Mouse (Mus musculus) frontal cortex, adult (tissue): Measurements from ENCODE around the gene Gm21988.

Experiments used
- ATAC-seq: cut with Nextera tagmentation; 2 replicates; pipeline ENCODE4 v1.9.2; 2017; ENCODE audit warnings: mild to moderate bottlenecking, moderate library complexity, mixed read lengths; ENCODE audit not compliant: low TSS enrichment

Gene Gm21988

DNA sequence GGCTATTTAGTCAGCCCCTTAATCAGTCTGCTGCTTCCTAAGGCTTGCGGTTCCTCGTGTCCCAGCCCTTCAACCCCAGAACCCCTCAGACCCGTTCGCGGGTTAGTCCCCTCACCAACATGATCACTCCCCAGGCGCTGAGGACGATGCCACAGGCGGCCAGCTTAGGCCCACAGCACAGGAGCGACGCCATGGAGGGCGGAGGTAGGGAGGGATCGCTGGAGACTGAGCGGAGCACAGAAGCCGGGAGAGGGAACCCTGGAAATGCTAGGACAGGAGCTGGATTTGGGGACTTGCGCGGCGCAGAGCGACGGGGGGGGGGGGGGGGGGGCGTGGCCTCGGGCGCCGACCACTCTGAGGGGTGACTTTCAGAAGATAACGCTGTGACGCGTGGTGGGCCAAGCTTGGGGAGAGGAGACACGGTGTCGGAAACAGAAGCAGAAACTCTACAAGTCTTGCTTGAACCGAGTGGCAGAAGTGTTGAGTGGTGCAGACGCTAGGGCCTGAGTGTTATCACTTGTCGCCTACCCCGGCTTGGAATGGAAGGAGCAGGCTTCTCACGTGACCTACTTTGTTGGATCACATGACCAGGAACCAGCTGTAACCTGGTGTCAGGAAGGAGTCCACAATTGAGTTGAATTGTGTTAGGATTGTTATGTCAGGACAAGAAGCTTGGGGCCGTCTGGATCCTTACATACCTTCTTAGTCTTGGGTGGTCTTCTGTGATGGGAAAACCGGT, at the start of gene Gm21988, which contains the start of gene Rnasek:
TSS of gene Gm21988 (minus strand) at position 290 of the 739 bp plus-strand sequence.
TSS of gene Rnasek (minus strand) at position 302 of the 739 bp plus-strand sequence.
- ATAC-seq = peak; percentile 36

DNA sequence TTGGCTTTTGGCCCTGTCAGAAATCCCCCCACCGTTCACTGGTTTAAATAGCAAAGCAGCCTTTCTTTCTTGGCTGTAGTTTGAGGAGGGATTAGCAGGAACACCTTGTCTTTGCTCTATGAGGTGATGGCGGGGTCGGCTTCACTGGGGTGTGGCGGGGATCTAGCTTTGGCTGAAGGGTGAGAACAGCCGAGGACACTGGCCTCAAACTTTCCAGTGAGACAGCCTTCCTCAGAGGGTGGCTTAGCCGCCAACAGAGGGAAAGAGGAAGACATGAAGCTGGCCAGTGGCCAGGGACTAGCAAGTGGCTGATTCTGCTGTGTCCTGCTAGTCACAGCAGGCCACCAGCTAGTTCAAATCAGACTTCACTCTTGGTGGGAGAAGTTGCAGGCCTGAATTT, 49.6 kb upstream of the Gm21988 start:
- ATAC-seq = no peak

DNA sequence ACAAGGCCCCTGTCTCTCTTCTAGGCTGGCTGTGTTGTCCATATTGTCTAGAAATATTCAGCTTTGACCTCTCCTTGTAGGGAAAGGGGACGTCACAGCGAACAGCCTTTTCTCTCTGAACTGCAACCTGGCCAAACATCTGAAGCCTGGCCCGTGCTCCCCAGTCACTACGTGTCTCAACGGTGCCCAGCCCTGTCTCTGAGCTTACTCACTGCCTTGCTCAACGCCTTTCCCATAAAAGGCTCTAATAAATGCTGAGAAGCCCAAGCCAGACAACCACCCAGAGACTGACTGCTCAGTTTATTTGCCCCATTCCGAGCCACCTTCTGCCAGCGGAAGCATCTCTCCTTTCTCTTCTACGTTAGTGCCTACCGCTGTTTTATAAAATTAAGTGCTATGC, 48.5 kb upstream of the Gm21988 start:
- ATAC-seq = no peak

DNA sequence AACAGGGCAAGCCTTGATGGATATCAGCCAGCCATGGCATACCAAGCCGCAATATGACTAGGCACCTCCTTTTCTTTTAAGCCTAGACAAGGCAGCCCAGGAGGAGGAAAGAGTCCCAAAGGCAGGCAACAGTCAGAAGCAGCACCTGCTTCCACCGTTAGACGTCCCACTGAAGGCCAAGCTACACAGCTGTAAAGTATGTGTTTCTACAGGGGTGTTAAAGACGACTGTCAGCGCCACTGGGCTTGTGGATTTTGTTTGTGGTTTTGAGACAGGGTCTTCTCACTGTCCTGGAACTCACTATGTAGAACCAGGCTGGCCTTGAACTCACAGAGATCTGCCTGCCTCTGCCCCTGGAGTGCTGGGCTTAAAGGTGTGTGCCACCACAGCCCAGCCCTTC, 46.1 kb upstream of the Gm21988 start:
- no peak for ATAC-seq

DNA sequence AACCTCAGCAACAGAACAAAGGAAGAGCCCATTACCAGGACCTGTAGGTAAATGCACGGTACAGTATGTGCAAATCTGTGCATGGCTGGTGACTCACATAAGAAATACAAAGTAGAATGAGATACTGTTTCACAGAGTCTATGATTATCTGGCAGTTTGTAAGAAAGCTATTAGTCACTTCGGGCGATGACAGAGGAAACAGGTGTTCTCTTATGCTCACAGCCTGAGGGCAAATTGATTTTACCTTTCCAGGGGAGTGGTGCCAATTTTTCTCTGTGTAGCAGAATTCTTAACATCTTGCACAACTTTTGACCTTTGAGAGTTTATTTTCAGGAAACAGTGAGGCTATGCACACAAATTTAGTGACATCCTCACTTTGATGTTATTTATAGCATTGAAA, 45.1 kb upstream of the Gm21988 start:
- ATAC-seq = no peak

DNA sequence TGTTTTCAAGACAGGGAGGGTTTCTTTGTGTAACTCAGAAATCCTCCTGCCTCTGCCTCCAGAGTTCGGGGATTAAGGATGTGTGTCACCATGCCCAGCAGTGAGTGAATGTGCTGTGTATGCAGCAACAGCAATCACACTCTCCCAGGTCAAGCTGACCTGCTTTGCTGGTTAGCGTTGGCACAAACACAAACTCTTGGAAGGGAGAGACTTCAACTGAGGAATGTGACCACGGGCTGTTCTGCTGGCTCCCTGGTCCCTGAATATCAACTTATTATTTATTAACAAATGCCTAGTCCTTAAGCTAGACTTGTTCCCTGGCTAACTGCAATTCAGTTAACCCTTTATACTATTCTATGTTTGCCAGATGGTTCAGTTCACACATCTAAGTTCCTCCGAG, 44.0 kb upstream of the Gm21988 start:
- ATAC-seq = no peak

DNA sequence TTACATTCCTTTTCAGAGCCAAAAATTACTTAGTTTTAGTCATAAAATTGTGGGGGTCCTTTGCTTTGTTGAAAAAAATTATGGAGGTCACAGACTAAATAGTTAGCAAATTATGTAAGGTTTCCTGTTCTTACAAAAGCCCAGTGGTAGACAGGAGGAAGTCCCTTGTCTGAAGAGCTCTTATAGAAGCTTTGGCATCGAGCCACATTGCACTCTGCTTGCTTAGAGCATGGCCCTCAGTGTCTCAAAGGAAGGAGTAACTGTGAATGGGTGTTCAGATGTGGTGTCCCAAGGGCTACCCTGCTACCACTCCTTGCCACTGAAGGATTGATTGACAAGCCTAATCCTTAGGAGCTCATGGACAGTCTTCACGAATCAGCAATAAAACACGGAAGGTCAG, 40.8 kb upstream of the Gm21988 start:
- ATAC-seq = no peak

DNA sequence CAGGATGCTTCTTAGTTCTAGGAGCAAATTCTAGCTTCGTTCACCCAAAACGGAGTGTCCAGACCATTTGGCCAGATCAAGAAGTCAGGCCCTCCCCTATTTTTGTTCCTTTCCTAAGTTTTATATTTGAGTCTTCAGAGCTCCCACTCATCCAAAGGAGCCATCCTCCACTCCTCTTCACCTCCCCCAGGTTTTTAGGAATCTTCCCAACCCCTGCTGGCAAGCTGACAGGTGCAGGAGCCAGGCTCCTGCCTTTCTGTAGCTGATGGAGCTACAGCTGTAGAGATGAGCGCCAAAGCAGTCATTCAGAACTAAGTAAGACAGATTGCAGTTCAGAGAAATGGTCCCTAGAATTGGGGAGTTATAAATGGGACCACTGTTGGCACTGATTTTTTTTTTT, 39.3 kb upstream of the Gm21988 start:
- ATAC-seq = no peak

DNA sequence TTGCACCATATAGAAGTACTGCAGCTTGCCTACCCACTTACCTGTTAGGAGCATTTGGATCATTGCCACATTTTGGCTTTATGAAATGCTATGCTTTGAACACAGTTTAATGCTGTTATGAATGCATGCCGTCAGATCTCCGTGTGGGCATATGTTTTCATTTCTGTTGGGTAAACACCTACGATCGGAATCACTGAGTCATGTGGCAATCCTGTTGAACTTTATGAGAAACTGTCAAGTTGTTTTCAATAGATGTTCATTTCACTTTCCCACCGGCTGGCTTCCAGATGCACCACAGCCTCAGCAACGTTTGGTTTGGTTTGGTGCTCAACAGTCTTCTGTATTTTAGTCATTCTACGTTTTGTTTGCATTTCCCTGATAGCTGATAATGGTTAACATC, 32.0 kb upstream of the Gm21988 start:
- no peak for ATAC-seq

DNA sequence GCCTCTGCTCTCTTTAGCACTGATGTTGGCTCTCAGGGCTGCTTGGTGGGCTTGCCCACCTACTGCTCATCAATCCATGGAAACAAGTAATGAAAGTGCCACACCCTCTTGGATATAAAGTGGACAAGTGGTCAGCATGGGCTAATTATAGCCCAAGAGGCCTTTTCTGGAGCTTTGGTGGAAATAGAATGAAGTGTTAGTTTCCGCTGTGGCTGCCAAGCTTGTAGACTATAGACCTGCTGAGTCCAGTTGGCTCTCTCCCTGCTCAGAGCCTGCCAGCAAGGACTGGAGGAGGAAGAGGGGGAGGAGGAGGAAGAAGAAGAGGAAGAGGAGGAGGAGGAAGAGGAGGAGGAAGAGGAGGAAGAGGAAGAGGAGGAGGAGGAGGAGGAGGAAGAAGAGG, 26.8 kb upstream of the Gm21988 start:
- ATAC-seq = no peak

DNA sequence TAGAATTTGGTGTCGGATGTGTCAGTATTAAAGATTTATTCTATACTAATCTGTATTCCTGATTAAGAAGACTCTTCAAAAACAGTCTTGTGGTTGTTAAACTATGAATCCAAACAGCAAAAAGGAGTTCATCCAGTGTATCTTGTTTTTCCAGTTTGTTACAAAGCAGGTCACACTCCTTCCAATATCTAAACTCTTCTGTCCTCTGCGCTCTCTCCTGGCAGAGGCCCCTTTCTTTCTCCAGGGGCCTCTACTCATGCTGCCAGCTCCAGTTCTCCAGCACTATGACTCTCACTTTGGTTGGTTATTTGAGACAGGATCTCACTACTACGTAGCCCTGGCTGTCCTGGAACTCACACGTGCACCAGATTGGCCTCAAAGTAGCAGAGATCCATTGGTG, 26.2 kb upstream of the Gm21988 start:
- no peak for ATAC-seq

DNA sequence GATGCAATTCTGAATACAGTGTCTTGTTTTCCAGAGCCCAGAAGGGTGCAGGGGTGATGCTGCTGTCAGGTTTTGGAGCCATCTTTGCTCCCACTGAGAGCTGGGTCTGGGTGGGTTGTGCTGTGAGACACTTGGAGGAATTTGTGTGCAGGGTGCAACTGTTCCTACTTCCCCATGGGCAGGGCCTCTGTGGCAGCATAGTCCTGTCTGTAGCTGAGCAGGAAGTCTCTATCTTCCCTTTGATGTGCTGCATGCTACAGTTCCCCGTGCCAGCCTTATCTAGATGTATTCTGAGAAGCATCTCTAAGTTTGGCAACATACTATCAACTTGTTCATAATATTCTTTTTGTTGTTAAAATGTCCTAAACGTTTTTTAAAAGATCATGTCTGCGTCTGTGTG, 25.6 kb upstream of the Gm21988 start:
- no peak for ATAC-seq

DNA sequence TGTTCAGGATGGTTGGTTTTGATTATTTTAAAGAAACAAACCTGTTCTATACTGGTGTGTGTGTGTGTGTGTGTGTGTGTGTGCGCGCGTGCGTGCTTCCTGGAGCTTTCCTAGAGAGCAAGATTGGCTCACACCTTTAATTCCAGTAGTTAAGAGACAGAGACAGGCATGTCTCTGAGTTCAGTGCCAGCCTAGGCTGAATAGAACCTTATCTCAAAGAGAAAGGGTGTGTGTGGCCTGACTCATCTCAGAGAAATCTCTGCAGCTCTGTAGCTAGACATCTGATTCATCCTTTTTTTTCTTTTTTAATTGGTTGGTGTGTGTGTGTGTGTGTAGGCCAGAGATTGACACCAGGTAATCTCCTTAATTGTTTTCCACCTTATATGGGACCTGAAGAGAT, 19.4 kb upstream of the Gm21988 start:
- no peak for ATAC-seq

DNA sequence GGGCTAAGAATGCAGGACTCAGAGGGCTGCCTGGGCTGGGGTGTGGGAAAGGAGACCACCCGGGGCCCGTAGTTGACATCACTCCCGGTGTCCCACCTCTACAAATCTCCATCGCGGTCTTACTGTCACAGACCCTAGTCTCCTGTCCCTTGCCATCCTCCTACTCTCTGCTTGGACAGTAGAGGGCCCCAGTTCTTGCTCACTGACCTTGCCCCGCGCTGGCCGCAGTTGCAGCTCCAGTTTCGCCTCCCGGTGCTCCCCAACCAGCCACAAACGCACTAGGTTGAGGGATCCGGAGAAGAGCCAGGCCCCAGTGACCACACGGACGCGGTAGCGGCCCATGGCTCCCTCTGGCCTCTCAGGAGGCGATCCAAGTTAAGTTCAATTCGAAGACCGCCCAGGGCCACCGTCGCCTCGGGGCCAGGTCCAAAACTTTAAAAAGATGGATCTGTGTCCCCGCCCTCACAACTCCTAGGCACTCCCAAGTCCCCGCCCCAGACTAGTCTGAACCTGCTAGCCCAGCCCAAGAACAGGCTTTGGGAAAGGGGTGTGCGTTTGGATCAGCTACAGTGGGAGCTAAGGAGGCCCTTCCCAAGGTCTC, 15.4 kb upstream of the Gm21988 start, which contains the start of gene Alox12:
TSS of gene Alox12 (minus strand) at position 423 of the 601 bp plus-strand sequence.
- no peak for ATAC-seq

DNA sequence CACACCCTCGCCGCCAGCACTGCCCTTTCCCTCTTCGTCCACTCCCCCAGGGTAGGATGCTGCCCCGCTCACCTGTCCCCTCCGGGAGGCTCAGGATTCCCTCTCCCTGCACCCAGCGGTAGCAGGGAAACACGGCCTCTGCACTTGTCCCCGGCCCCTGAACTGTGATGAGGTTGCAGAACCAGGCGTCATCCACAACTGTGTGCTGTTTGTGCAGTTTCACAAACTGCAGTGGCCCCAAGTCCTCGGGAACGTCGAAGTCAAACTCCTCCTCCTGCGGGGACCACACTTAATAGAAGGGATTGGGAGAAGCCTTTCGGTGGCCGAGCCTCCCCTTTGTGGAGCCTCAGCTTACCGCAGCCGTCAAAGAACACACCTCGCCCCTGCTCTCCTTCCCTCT, 14.7 kb upstream of the Gm21988 start:
- ATAC-seq = no peak

DNA sequence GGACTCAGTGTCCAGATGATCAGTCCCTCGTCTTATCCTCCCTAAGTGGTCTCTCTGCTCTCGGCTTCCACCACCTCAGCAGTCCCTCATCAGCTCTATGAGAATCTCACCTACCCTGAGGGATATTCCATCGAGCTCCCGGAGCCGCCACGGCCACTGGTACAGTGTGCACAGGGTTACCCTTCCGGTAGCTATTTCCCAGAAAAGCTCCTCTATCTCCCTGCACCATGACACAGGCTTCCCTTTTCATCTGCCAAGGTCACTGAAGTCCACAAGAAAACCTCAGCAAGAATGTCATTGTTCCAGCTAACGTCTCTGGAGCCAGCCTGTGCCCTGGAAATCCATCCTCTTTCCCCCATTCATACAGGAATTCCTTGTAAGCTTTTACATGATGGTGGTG, 12.2 kb upstream of the Gm21988 start:
- no peak for ATAC-seq

DNA sequence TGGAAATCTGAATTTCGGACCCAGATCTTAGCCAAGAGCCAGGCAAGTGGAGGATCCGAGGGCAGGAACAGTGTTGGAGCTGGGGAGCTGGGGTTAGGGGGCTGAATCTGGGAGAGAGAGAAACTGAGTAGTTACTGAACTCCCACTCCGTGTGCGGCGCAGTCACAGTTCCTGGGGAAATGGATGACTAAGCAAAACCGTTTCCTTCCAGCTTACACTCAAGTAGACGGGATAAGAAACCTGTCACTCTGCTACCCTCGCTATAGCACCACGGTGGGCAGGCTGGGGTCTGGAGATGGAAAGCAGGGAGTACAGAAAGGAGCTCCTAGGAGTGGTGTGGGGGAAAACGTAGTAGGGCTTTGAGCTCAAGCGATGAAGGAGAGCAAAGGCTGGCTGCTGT, 10.5 kb upstream of the Gm21988 start:
- no peak for ATAC-seq

DNA sequence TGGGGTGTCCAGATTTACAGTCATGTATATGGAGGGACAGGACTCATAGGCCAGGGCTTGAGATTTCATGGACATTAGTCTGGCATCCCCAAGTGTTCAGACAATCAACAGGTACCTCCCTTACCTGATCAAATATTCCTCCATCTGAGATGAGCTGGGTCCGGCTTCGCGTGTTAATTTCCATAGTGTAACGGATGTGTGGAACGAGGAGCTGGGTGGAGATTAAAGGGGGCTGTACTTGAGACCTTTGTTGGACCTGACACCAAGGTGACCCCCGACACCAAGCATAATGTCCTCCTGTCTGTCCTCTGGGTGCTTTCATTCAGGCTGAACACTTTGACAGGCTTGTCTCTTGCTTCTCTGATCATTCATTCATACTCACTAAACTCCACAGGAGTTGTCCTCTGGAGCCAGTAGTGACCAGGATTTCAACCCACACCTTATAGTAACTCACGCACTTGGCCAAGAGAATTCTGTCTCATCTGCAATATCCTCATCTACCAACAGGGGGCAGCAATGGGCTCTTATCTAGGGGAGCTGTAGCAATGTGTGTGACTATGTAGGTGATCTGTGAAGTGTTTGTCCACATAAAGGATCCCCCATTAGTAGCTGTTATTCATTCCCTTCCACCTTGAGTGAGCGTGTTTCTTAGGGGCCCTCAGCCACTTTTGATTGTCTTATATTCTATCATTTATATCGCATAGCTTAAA, 7.7 kb upstream of the Gm21988 start:
- peak; percentile 41; the same call in 1 of the 2 replicates for ATAC-seq

DNA sequence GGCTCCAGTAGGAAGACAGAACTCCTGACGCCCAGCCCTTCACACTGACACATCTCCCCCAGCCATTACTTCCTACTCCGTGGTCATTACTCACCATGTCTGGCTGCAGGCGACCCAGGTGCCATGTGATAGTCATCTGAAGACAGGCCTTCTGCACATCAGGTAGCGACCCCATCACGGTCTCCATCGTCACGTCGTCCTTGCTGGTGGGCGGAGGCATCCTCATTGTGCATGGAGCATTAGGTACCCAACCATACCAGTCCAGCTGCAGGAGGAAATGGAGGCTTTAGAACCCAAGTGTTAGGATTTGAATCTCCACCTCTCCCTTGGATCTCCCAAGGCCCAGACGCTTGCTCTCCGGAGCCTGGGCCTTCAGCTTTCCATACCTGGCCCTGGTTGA, 3.0 kb upstream of the Gm21988 start:
- ATAC-seq = no peak

DNA sequence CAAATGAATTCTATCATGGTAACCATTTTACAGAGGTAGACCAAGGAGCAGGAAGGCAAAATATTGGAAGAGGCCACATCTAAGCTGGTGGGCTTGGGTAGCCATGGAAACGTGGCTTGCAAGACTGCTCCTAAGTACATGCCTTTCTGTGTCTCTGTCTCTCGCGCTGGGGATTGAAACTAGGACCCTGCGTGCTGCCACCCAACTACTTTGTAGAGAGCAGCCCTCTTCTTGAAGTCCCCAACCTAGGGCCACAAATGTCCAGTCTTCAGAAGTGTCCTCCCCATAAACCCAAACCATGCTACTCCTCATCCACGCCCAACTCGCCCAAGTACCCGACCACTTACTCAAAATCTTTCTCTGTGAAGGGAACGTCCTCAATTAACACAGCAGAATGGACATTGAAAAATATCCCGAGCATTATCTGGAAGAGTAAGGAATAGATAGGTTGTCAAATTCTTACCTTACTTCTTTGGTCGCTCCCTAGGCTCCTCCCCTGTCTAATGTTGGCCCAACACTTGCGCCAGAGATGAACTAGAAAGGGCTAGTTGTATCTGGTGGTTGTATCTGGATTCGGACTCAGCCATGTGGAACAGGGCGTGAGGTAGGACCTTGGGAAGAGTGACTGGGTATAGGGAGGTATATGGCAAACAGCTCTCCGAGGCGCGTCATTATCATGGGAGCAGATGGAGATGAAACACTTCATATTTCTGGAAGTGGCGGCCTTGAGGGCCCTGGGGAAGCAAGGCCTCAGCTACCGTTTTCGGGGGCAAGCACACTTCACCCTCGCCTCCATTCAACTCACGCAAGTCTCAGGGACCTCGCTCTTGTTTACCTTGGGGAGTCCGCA, 814 bp downstream of the Gm21988 start:
- ATAC-seq = peak; percentile 3; the same call in 1 of the 2 replicates

DNA sequence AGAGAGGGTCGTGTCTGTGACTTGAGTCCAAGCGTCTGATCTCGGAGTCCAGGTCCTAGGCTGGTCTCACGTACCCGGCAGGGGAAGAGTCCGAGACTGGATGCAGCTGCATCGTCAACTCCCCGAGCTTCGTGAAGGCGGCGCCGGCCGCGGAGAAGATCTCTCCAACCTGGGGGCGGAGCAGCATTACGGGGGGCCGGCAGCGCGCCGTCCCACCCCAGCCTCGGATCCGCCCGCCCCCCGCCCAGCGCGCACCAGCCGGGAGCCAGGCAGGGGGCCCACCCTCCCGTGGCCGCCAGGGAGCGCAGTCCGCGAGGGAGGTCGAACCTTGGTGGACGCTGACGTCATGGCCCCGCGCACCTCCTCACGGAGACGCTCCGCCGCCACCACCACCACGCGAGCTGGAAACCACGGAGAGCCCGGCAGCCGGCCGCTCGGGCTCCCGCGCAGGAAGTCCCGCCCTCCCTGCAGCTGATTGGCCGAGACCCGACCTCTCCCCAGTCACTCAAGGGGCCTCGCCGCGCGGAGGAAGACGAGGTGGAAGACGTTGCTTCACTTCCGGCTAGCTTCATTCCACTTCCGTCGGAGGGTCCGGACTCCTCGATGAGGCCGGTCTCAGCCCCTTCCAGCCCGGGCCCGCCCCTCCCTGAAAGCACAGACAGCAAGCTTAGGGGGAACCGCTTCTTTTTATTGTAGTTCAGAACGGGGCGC, 2.0 kb downstream of the Gm21988 start, which contains the start of gene 0610010K14Rik:
TSS of gene 0610010K14Rik (minus strand) at position 458 of the 711 bp plus-strand sequence.
- ATAC-seq = peak; percentile 84
